Mouse (Mus musculus): ENCODE data around the gene Lce6a. TPM values are rescaled to one million over a fixed set of nuclear protein-coding genes. Genes with fewer than 3 reads are reported as not detected.

Lce6a gene
- not detected in 2 replicates for total RNA-seq (2021)
- long read RNA-seq: 0 reads

DNA sequence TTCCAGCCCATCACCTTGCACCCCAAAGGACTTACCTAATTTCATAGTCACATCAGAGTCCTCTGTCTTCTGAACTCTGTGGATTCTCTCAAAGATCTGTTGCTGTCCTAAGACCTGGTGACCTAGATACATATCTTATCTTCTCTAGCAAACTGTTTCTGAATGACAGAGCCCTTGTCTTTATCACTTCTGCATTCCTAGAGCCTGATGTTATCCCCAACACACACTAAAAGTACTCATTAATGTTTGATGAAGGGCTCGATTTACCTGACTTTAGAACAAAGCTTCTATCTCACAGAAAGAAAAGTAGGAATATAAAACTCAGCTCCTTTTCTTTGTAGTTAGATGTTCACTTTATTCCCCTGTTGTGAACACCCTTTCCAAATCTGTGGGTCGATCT is at the start of gene Lce6a:
Gene Lce6a (minus strand): TSS at position 101 of the 400 bp plus-strand sequence.
- no peak for DNase-seq

DNA sequence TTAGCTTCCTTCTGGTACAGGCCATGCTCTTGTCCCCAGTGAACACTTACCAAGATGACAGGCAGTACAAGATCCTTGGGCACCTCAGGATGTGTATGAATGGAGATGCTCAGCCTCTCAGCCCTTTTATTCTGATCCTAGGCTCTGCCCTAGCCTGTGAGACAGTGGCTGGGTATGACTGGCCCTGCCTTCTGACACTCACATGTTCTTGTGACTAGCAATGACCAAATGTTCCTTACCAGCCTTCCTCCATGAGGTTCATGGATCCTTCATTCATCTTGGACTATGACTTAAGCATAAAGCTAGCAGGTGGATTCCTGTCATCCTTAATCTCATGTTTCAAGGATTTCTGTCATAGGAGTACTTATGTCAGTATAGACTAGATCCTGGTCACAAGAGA is 48.8 kb upstream of the Lce6a start, which contains the start of gene Lce1a2:
Gene Lce1a2 (minus strand): TSS at position 101 of the 400 bp plus-strand sequence.
- DNase-seq: no peak

DNA sequence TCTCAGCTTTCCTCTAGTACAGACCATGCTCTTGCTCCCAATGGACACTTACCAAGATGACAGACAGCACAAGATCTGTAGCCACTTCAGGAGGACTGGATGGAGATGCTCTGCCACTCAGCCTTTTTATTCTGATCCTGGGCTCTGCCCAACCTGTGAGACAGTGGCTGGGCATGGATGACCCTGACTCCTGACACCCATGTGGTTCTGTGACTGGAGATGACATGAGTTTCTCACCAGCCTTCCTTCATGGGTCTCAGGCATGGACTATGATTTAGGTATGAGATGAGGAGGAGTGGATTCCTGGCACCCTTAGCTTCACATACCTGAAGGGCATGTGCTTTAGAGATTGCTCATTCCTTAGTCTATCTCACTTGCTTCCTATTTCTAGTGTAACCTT is 35.4 kb upstream of the Lce6a start, which contains the start of gene Lce1b:
Gene Lce1b (minus strand): TSS at position 101 of the 400 bp plus-strand sequence.
- DNase-seq: no peak

DNA sequence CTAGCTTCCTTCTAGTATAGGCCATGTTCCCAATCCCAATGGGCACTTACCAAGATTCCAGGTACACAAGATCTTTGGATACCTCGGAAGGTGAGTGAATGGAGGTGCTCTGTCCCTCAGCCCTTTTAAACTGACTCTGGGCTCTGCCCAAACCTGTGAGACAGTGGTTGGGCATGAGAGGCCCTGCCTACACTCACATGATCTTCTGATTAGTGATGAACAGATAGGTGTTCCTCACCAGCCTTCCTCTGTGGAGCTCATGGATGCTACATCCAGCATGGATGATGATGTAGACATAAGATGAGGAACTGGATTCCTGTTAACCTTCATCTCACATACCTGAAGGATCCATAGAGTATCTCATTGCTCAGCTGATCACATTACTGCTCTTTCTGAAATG is 26.7 kb upstream of the Lce6a start, which contains the start of gene Lce1a1:
Gene Lce1a1 (minus strand): TSS at position 101 of the 400 bp plus-strand sequence.
- DNase-seq: no peak

DNA sequence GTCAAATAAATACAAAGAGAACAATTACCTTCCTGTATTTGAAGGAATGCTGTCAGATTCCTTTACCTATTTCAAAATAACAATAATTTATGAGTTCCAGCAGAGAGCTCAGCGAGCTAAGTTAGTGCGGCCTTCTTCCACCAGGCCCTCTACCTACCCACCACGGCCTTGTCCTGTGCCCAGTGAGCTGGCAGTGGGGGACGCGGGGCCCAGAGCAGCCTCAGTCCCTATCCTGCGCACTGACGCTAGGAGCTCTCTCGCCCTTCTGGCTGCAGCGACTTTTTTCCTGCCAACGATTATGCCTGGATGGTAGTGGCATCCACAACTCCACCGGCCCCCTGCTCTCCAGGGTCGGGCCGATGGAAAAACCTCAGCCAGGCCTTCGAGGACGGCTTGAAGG is 18.4 kb upstream of the Lce6a start:
- no peak for DNase-seq

DNA sequence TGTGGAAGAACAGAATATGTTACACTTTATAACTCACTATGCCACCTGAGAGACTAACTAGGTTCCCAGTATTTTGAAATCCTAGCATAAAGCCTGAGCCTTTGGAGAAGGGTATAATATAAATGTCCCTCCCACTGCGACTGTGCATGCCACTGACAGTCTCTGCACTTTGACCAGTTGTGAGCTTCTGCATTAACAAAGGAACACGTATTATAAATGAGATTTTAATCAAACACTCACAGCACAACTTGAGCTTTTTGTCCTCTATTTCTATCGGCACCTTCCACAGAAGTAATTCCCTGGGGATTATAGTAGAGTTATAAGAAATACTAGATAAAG is 17.2 kb upstream of the Lce6a start:
- no peak for DNase-seq

DNA sequence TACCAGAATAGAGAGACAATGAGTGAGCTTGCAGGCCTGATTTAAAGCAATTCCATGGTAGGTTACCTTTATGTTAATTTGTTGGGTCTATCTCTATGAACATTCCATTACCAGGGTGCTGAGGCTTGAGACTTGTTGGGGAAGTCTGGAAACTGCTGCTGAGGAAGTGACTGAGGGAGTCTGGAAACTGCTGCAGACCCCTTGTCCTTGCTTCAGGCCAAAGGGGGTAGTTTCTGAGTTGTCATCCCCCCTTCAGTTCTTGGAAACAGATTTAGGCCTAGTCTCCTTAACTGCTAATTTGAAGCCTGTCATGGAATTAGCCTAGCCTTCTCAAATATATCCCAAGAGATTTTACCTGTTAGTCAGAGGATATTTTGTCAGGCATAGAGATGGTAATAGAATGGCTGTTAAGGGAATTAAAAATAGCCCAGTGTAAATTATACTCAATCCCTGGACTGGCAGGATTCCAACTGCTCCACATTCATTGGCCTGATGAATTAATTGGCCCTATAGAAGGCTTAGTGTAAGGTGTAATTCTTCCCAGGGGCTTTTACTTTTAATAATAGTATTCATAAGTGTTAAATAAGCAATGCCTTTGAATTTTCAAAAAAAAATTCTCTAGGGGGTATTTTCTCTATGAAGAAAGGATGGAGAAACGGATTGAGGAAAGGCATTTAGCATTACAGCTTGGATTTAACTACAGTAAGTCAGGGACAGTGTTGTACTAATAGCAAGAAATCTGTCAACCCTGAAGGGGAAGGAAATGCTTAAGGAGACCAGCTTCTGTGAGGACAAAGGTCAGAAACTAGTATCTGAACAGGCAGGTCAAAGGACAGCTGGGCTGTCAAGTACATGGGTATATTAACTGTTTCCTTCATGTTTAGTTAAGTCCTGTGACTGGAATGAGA is 16.5 kb upstream of the Lce6a start:
- no peak for DNase-seq

DNA sequence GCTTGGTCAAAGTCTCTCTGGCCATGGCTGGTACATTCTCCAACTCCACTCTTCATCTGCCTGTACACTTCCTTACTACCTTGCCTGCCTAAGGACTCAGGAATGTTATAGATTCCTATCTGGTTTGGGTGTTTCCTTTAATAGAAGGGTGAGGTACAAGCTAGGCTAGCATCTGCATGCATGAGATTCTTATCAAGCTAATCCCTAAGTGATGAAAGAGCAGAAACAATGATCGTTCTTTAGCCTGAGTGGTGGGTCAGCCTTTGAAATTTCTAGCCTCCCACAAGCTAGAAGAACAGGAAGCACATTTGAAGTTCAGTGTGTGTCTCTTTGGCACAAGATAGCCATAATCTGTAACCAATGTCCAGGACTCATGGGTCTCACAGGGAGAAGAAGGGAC is 11.7 kb downstream of the Lce6a start:
- DNase-seq: no peak

DNA sequence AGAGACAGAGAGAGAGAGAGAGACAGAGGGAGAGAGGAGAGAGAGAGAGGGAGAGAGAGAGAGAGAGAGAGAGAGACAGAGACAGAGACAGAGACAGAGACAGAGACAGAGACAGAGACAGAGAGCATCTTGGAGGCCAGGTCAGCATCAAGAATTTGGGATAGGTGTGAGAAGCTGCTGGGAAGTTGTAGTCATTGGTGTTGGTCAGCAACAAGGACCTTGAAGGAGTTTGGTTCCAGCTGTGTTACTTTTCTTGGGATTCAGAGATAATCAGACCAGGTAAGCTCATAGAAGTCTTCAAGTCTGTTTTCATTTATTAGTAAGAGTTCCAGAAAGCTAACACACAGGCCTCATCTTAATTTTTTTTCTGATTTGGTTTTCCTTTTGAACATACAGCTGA is 14.1 kb downstream of the Lce6a start, which contains the start of gene 2210017I01Rik:
Gene 2210017I01Rik (minus strand): TSS at position 101 of the 400 bp plus-strand sequence.
- DNase-seq: no peak

DNA sequence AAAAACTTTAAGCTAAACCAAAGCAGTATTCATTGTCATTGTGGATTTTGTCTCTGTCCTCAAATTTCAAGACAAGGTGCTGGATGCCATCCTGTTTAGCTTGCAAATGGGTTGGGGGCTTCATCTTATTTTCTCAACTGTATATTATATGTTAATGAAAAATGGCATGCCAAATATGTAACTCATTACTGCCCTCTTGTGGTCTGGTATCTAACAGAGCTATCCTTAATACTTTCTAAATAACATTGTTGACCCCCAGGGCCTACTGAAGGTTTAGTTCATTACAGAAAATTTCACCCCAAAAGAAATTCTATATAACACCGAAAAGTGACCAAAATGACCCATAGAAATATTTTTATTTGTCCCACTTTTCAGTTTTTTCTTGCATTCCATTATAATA is 19.3 kb downstream of the Lce6a start:
- DNase-seq: no peak

DNA sequence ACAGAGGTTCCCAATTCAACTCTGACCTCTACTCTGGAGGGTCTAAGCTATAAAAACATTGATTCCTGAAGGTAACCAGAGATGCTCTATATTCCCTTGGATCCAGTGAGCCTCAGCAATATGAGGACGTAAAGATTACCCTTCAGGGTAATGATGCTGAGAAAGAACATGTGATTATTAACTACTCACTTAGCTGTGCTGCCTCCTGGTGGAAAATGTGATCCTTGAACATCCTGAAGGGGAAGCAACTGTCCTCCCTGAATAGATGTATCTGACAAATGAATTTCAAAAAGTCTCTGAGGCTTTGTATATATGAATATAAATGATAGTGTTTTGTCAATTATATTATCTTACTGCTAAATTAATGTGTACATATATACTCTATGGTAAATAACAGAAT is 21.0 kb downstream of the Lce6a start:
- DNase-seq: no peak

DNA sequence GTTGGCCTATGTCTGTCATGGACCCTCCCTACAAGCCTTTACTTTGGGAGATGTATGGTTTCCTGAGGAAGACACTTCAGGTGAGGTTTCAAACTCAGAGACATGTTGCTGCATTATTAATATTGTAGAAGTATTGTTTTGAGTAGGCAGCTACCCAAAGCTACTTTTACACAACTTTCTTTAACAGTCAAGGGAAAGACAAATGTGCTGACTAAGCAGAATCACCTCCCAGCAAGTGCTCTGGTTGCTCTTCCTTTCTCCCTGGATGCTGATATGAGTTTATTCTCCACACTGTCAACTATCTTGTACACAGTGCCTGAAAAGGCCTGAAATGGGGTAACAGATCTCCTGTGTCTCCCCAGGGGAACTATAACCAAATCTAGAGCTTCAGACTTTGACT is 21.5 kb downstream of the Lce6a start:
- no peak for DNase-seq

DNA sequence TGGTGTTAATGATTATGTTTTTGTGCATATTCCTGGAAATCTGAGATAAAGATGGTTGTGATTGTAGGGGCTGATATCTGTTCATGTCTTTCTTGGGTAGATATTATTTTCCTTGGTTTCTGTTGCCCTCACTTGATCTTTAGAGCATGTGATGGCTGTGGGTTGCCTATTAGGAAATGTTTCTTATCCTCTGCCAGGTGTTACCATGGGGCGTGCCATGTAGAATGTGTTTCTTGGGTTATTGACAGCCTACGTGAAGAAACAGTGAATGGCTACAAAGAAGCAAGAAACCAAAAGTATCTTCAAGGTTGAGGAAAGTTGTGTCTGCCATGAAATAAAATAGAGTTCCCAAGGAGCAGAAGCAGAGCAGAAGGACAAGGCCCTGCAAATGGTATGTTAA is 23.0 kb downstream of the Lce6a start:
- DNase-seq: no peak

DNA sequence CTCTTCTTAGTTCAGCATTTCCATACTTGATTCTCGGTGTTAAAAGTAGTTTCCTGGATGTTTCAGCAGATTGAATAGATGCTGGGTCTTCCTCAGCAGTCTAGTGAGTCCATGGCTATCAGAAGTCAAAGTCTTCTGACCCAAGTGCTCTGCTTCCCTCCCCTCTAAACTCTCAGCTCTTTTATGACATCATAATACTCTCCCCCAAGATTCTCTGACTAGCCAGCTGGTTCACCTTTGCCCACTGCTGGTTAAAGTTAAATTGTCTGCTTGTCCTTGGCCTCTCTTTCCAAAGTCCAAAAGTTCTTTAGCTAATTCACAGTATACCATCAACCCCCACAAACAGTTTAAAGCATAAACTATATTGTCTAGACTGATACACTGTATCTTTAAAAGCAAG is 32.6 kb downstream of the Lce6a start, which contains the start of gene Smcp:
Gene Smcp (minus strand): TSS at position 140 of the 400 bp plus-strand sequence.
- no peak for DNase-seq

DNA sequence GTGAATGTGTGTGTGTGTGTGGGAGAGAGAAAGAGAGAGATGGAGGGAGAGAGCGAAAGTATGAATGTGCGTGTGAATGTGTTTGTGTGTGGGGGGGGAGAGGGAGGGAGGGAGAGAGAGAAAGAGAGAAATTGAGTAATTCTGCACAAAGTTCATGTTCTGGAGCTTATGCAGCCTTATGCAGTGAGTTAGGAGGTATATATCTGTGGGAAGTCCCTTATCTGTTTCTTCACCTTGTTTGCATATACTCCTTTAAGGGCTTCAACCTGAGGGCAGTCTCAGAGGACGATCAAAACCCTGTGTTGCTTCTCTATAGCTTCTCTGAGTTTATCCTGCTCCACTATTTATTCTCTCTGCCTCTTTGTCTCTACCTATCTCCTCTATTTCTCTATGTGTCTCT is 34.3 kb downstream of the Lce6a start:
- DNase-seq: no peak

DNA sequence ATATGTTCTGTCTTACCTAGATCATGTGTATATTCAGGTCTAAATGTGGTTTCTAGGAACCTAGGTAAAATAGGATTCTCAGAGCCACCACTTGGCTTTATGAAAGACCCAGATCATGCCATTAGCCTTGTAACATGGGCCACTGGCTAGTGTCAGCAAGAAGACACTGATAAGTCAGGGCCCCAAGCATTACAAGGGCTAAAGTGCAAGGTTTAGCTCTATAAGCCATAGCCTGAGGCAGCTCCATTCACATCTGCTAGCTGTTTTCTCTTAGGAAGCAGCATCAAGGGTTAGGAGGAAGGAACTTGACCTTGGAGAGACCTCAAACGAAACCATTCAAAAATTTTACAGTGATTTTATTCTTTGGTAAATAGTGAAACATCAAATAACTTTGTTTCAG is 36.4 kb downstream of the Lce6a start:
- DNase-seq: no peak

DNA sequence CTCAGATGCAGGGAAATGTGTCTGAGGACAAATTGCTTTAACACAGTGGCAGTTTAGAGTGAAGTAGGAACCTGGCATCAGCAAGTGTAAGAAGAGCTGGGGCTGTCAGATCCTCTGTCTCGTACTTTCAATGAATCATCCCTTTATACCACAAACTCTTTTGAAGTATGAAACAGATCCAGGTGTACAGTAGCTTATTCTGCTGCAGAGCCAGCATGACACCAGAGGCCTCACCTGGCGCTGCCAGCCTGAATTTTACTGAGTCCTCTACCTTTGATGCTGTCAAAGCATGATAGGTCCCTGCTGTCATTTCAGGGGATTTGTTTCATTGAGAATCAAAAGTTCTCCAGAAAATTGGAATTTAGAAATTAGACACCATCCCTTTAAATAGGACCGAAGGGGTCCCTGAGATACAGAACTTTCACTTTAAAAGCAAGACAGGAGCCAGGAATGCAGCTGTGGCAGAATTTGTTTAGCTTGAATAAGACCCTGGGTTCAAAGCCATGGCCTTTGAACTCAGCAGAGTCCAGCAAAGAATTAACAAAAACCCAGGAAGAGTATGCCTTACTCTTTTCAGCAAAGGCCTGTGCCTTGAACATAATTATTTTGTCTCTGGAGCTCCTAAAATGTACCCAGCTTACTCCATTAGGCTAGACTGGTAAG is 38.2 kb downstream of the Lce6a start:
- no peak for DNase-seq

DNA sequence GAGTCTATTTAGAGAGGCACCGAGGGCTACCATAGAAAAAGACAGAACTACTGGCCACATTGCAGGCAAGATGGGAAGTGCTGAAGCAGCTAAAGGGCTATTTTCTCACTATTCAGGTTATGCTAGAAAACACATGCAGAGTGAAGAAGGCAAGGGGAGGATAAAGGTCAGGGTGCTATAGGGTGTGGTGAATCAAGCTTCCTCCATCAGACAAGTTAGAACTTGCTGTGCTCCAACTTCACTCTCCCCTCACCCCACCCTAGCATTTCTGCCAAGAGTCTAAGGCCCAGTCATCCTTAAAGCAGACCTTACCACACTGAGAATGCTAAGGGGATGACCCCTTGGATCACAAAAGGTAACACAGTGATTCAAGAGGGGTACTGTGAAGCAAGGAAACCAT is 42.0 kb downstream of the Lce6a start:
- DNase-seq: no peak

DNA sequence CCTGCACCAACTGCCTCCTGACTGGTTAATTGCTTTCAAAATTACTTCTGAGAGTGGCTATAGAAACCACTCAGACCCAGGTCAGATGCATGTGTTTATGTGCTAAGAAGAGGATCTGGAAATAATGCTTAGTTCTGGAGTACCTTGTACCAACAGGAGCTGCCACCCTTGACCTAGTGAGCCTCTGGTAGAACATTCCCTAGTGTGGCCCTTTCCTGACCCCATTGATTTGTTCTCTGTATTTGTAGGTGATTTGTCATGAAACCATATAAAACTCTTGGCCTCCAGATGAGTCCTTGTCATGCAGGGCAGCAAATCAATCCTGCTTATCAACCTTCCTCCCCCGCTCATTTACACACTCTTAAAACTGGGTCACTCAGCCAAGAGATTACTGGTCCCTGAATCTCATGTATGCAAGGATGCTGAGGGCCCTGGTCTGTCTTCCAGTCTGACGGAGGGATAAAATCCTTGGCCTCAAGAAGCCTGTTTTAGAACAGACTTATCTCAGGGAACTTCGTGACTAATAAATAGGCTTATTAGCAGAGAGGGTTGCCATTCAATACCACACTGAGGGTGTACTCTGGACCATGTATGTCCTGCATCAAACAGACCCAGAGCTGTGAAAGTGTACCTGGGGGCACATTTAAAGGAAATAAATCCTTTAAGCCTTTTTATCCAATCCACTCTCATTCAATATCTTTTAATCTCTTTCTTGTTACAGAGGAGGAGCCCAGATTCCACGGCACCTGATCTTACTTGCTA is 42.6 kb downstream of the Lce6a start:
- DNase-seq: no peak

DNA sequence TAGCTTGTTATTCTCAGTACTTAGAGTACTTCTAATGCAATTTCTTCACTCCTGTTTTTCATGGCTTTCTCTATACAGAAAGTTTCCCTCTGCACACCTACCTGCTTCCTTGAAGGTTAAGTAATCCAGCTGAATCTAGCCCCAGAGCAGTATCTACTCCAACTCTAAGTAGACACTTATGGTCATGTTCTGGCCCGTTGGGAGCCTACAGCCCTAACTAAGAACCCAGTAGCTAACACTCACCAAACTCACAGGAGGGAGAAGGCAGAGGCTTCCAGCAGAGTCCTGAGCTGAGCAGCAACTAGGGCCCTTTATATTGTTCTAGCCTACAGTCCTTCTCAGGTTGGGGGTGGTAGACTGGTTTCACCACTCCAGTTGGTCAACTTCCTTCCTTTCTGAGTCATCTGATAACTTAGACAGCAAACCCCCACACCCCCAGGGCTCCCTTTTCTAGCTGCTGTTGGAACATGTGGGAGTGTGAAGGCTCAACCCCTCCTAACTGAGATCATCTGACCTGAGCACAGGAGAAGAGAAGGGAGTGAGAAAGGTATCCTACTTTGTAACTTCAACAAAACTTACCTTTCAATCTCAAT is 47.9 kb downstream of the Lce6a start, which contains the start of gene Ivl:
Gene Ivl (minus strand): TSS at position 287 of the 593 bp plus-strand sequence.
- DNase-seq: no peak

DNA sequence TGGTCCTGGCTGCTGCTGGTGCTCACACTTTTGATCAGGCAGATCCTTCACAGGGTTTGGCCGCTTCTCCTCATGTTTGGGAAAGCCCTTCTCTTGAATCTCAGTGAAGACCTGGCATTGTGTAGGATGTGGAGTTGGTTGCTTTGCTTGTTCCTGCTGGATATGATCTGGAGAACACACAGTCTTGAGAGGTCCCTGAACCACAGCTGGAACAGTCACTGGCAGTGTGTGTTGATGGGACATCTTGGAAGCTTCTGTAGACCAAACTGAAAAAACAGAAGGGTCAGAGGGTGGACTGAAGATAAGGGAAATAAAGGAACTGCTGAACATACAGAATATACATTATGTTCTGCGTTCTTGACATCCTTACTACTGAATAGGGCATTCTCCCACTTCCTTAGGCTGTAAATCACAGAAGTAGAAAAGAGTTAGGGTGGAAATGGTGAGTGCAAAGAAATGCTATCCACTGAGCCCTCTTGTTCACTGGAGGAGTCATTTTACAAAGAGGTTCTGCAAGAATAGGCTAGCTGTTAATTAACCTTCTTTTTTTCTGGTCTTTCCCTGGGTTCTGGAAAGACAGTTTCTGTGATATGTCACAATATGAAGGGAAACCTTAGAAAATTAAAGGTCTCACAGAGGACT is 48.8 kb downstream of the Lce6a start:
- no peak for DNase-seq

All from adrenal gland, postnatal 25 days (tissue).